Mouse (Mus musculus) kidney, postnatal 25 days (tissue): ENCODE data around the gene Calr4.

ENCODE experiments used
- DNase-seq, 2 experiments: peaks; one replicate each; pipeline ENCODE4 v3.0.0; 2021; ENCODE audit warnings: mixed read lengths in 2 of 2

The Calr4 gene

GRCm38 (mm10) chr4:109234185-109234584 lies at the start of gene Calr4:
Gene Calr4 (plus strand): TSS chr4:109234485.
- DNase-seq: no peak

- DNase-seq: no peak
These were observed 48.5 kb upstream of the Calr4 start for GRCm38 (mm10) chr4:109185616-109186405.

GRCm38 (mm10) chr4:109191598-109191997 lies 42.7 kb upstream of the Calr4 start:
- no peak for DNase-seq

- no peak for DNase-seq
These were observed 40.4 kb upstream of the Calr4 start for GRCm38 (mm10) chr4:109193886-109194285.

- DNase-seq: no peak
These were observed 38.2 kb upstream of the Calr4 start for GRCm38 (mm10) chr4:109195900-109196629.

- no peak for DNase-seq
These were observed 35.2 kb upstream of the Calr4 start for GRCm38 (mm10) chr4:109199069-109199468.

- DNase-seq: peak; percentile 98 to 99
These were observed 32.5 kb upstream of the Calr4 start, which contains the start of gene Osbpl9 for GRCm38 (mm10) chr4:109201582-109202424. Gene Osbpl9 (minus strand): TSS chr4:109202272.

GRCm38 (mm10) chr4:109203931-109204330 lies 30.4 kb upstream of the Calr4 start:
- no peak for DNase-seq

GRCm38 (mm10) chr4:109204416-109204815 lies 29.9 kb upstream of the Calr4 start:
- peak in 1 of 2 experiments; percentile 42 for DNase-seq

- DNase-seq: no peak
These were observed 26.8 kb upstream of the Calr4 start for GRCm38 (mm10) chr4:109207524-109207923.

- no peak for DNase-seq
These were observed 24.0 kb upstream of the Calr4 start for GRCm38 (mm10) chr4:109210253-109210652.

GRCm38 (mm10) chr4:109210881-109211280 lies 23.4 kb upstream of the Calr4 start:
- no peak for DNase-seq

GRCm38 (mm10) chr4:109213986-109214385 lies 20.3 kb upstream of the Calr4 start:
- no peak for DNase-seq

- peak in 1 of 2 experiments; percentile 35 for DNase-seq
These were observed 16.3 kb upstream of the Calr4 start for GRCm38 (mm10) chr4:109218008-109218407.

- DNase-seq: no peak
These were observed 13.8 kb upstream of the Calr4 start for GRCm38 (mm10) chr4:109220441-109220940.

GRCm38 (mm10) chr4:109222001-109222400 lies 12.3 kb upstream of the Calr4 start:
- DNase-seq: no peak

GRCm38 (mm10) chr4:109224762-109225552 lies 9.3 kb upstream of the Calr4 start:
- peak; percentile 5 to 41 for DNase-seq

GRCm38 (mm10) chr4:109225606-109226005 lies 8.7 kb upstream of the Calr4 start:
- DNase-seq: peak in 1 of 2 experiments; percentile 8

- DNase-seq: peak in 1 of 2 experiments; percentile 23
These were observed 8.2 kb upstream of the Calr4 start for GRCm38 (mm10) chr4:109226071-109226470.

- no peak for DNase-seq
These were observed 4.5 kb upstream of the Calr4 start for GRCm38 (mm10) chr4:109229766-109230279.

GRCm38 (mm10) chr4:109234806-109235350 lies 593 bp downstream of the Calr4 start:
- DNase-seq: no peak
